Mouse (Mus musculus) megakaryocyte, embryonic 14.5 days (primary cell): ENCODE data around the gene Rab15.
"Not testable (repeated sequence)": the region's sequence is repeated elsewhere in the genome, so short reads cannot be mapped to it uniquely, and the experiment has no call there.

Source experiments
- FLI1 ChIP-seq: IDR thresholded peaks from 2 replicates; pipeline ENCODE4 v1.6.1; 2012; ENCODE audit warnings: low read length, inconsistent platforms, mixed read lengths
- GATA1 ChIP-seq: IDR thresholded peaks from 3 replicates; pipeline ENCODE4 v1.6.1; 2012; ENCODE audit warnings: mixed read lengths, low read length, inconsistent platforms, borderline replicate concordance

- not testable (repeated sequence) for TF ChIP-seq GATA1, FLI1
Measured at GRCm38 (mm10) chr12:76792540-76792939, 30.2 kb downstream of the Rab15 start.
